Mouse (Mus musculus): ENCODE data around the gene A930018P22Rik.
A peak's percentile ranks its signal among the peaks of the same experiment; 100 is the strongest.
"Not testable (repeated sequence)": the region's sequence is repeated elsewhere in the genome, so short reads cannot be mapped to it uniquely, and the experiment has no call there.

A930018P22Rik gene

GRCm38 (mm10) chr2:104122505-104123378 is at the start of gene A930018P22Rik:
A930018P22Rik (plus strand) TSS chr2:104122769.
- peak; percentile 99 for DNase-seq

GRCm38 (mm10) chr2:104078285-104078684 is 44.3 kb upstream of the A930018P22Rik start:
- DNase-seq = peak; percentile 39

GRCm38 (mm10) chr2:104081436-104082050 is 41.0 kb upstream of the A930018P22Rik start:
- DNase-seq = not testable (repeated sequence)

- DNase-seq = peak; percentile 62
Observed at GRCm38 (mm10) chr2:104082474-104082873, 40.1 kb upstream of the A930018P22Rik start.

- peak; percentile 58 for DNase-seq
Observed at GRCm38 (mm10) chr2:104084027-104084426, 38.5 kb upstream of the A930018P22Rik start.

GRCm38 (mm10) chr2:104087562-104087961 is 35.0 kb upstream of the A930018P22Rik start:
- peak; percentile 19 for DNase-seq

GRCm38 (mm10) chr2:104093305-104093704 is 29.3 kb upstream of the A930018P22Rik start:
- peak; percentile 75 for DNase-seq

GRCm38 (mm10) chr2:104095741-104096213 is 26.8 kb upstream of the A930018P22Rik start, which contains the start of gene Cd59a:
Cd59a (plus strand) TSS chr2:104095801.
- peak; percentile 99 for DNase-seq

- DNase-seq = no peak
Observed at GRCm38 (mm10) chr2:104096256-104096655, 26.3 kb upstream of the A930018P22Rik start.

GRCm38 (mm10) chr2:104096796-104097195 is 25.8 kb upstream of the A930018P22Rik start:
- DNase-seq = peak; percentile 82

- peak; percentile 80 for DNase-seq
Observed at GRCm38 (mm10) chr2:104097396-104097795, 25.2 kb upstream of the A930018P22Rik start.

- peak; percentile 84 for DNase-seq
Observed at GRCm38 (mm10) chr2:104098529-104099230, 23.9 kb upstream of the A930018P22Rik start.

- peak; percentile 74 for DNase-seq
Observed at GRCm38 (mm10) chr2:104099231-104099585, 23.4 kb upstream of the A930018P22Rik start.

GRCm38 (mm10) chr2:104099946-104100345 is 22.6 kb upstream of the A930018P22Rik start:
- no peak for DNase-seq

- DNase-seq = no peak
Observed at GRCm38 (mm10) chr2:104104800-104105199, 17.8 kb upstream of the A930018P22Rik start.

GRCm38 (mm10) chr2:104109021-104109420 is 13.5 kb upstream of the A930018P22Rik start:
- DNase-seq = not testable (repeated sequence)

GRCm38 (mm10) chr2:104109528-104109927 is 13.0 kb upstream of the A930018P22Rik start:
- DNase-seq = no peak

GRCm38 (mm10) chr2:104110031-104110430 is 12.5 kb upstream of the A930018P22Rik start:
- no peak for DNase-seq

- not testable (repeated sequence) for DNase-seq
Observed at GRCm38 (mm10) chr2:104111170-104111797, 11.3 kb upstream of the A930018P22Rik start.

GRCm38 (mm10) chr2:104113563-104113962 is 9.0 kb upstream of the A930018P22Rik start:
- peak; percentile 74 for DNase-seq

GRCm38 (mm10) chr2:104114898-104115297 is 7.7 kb upstream of the A930018P22Rik start:
- peak; percentile 53 for DNase-seq

GRCm38 (mm10) chr2:104117173-104117572 is 5.4 kb upstream of the A930018P22Rik start:
- not testable (repeated sequence) for DNase-seq

GRCm38 (mm10) chr2:104119097-104119496 is 3.5 kb upstream of the A930018P22Rik start:
- DNase-seq = no peak

Measured in heart, adult 11 months (tissue).